Mouse (Mus musculus): ENCODE measurements around the gene Tbx3. TPM values are rescaled to one million over a fixed set of nuclear protein-coding genes. Genes with fewer than 3 reads are reported as not detected.

Gene Tbx3
- polyA plus RNA-seq, 1 experiment: 16.8 TPM

DNA sequence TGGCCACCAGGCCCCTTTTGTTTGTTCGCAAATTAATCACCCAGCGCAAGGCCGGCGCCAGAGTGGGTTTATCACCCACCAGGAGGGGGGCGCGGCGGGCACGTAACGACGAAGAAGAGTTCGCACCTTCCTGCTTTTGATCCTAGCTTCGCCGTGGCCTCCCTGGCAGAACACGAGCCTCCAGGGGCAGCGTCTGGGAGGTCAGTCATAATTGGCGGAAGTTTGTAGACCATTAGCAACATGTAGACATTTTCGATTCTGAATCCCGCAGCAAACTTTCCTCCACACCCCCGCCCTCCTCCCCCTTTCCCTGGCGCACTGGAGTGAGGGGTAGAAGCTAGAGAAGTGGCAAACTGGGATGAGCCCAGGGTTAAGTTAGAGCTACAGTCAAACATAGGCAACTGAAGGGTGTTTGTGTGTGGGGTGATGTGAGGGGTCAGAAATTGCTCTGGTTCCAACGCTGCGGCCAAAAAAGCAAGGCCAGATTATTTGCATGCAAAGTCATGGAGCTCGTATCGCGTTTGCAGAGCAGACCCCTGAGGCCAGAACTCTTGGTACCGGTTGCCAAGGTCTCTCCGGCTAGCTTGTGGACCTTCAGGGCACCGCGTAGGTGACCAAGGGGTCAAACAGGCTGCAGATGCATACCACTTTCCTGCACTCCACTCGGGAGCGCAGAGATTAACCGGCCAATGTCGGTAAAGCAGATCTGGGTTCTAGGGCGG, 2.1 kb upstream of the Tbx3 start:
- TF ChIP-seq POLR2A (IDR thresholded peaks at IDR 0.05; ENCODE audit: low read depth, low read length): no peak
- no peak for TF ChIP-seq CTCF (IDR thresholded peaks at IDR 0.05; ENCODE audit: borderline replicate concordance, insufficient read depth, low read length)
- Histone ChIP-seq H3K4me1 (ENCODE audit: control insufficient read depth, insufficient read depth, low read length) (peaks cover 3% of the 10 kb centered on the region; the same call in 1 of the 2 replicates), H3K27ac (ENCODE audit: insufficient read depth, low read length) (peak overlapping the region; percentile 97), H3K4me3 (ENCODE audit: insufficient read depth, low read length) (peak overlapping the region; percentile 3; the same call in 1 of the 2 replicates)

DNA sequence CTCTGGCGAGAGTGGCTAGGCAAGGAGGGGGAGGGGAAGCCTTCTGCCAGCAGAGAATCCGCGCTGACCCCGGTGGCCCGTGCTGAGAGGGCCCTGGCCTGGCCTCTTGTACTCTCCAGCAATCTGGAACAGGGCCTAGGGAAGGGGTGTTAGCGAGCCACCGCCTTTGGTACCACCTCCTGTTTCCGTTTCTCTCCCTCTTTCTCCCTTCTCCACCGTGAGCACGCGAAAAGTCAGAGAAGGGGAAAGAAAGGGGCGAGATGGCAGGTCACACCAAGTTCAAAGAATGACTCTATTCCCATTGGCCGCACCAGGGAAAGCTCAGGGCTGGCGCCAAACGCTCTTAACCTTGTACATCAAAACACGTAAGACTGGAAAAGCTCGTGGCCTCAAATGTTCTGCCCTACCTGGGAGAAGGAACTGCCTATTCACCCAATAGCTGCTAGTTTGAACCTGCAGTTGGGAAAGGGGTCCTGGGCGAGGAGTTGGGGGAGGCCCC, 1.5 kb upstream of the Tbx3 start:
- H3K27ac ChIP-seq (ENCODE audit: insufficient read depth, low read length): peak overlapping the region; percentile 97
- H3K4me3 ChIP-seq (ENCODE audit: insufficient read depth, low read length): peak overlapping the region; percentile 39; the same call in 1 of the 2 replicates
- TF ChIP-seq POLR2A (IDR thresholded peaks at IDR 0.05; ENCODE audit: low read depth, low read length) (no peak), CTCF (IDR thresholded peaks at IDR 0.05; ENCODE audit: borderline replicate concordance, insufficient read depth, low read length) (no peak)
- H3K4me1 ChIP-seq (ENCODE audit: control insufficient read depth, insufficient read depth, low read length): peaks cover 3% of the 10 kb centered on the region; the same call in 1 of the 2 replicates

DNA sequence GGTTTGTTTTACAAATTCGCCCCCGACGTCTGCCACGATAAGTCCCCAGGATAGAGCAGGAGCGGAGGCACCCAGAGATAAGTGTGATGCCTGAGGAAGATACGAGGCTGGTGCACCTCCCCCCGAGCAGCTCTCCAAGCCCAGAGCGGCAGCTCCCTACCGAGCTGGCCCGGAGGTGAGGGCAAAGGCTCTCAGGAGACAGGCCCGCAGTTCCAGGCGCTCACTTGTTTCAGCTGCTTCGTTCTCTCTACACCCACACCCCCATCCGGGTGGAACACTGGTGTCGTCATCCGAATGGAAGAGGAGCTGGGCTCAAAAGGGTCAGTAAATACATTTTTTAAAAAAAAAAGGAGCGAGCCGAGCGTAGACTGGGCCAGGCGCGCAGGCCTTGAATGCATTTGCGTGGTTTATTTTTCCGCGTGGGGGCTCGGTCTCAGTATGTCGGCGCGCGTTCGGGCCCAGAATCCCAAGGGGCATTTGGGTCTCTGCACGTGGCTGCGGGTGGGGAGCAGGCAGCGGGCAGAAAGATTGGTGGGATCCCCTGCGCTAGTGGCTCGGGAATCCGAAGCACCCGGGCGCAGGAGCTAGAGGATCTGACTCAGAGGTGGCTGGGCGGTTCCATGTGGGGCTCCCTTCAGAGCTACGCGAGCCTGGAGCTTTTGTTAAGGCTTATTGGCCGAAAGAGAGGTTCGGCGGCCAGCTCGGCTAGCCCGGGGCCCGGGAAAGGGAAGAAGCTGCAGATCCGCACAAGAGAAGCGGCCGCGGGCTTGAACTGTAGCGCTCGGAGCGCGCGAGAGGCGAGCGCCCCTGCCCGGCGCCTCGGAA, 516 bp upstream of the Tbx3 start:
- TF ChIP-seq CTCF (IDR thresholded peaks at IDR 0.05; ENCODE audit: borderline replicate concordance, insufficient read depth, low read length): no peak
- Histone ChIP-seq H3K4me1 (ENCODE audit: control insufficient read depth, insufficient read depth, low read length) (peaks cover 3% of the 10 kb centered on the region; the same call in 1 of the 2 replicates), H3K27ac (ENCODE audit: insufficient read depth, low read length) (peak overlapping the region; percentile 97), H3K4me3 (ENCODE audit: insufficient read depth, low read length) (peak overlapping the region; percentile 39)

DNA sequence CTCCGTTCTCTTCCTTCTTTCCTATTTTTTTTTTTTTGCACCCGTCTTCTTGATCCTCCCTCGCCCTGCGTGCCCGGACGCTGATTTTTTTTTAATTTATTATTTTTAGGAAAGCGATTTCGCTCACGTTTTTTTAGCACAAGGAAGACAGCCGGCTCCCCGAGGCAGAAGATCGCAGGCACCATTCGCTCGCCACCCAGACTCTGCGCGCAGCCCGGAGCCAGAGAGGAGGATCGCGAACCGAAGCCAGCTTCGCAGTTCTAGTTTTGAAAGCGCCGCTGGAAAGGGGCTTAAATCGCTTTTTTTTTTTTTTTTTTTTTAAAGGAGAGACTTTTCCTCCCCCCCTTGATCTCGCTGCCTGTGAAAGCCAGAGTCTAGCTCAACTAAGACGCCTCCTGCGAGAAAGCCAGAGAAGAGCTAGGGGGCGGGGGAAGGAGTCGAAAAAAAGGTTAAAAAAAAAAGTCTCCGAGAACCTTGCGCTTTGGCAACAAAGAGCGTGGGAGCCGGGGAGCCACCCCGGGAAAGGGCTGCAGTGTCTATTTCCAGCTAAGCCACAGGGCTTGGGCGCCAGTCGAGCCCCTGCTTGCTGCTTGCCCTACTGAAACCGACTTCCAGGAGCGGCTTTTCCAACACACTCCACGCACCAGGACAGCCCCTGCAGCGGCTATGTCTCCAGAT, 794 bp downstream of the Tbx3 start:
- peaks cover 3% of the 10 kb centered on the region; the same call in 1 of the 2 replicates for H3K4me1 ChIP-seq (ENCODE audit: control insufficient read depth, insufficient read depth, low read length)
- TF ChIP-seq POLR2A (IDR thresholded peaks at IDR 0.05; ENCODE audit: low read depth, low read length) (peak; percentile 50), CTCF (IDR thresholded peaks at IDR 0.05; ENCODE audit: borderline replicate concordance, insufficient read depth, low read length) (no peak)
- peak overlapping the region; percentile 84 for H3K4me3 ChIP-seq (ENCODE audit: insufficient read depth, low read length)
- peak overlapping the region; percentile 69 for H3K27ac ChIP-seq (ENCODE audit: insufficient read depth, low read length)

DNA sequence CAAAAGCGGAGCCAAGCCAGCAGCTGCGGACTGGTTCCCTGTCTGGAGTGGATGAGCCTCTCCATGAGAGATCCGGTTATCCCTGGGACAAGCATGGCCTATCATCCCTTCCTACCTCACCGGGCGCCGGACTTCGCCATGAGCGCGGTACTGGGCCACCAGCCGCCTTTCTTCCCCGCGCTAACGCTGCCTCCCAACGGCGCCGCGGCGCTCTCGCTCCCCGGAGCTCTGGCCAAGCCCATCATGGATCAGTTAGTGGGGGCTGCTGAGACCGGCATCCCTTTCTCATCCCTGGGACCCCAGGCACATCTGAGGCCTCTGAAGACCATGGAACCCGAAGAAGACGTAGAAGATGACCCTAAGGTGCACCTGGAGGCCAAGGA, 1.5 kb downstream of the Tbx3 start:
- no peak for TF ChIP-seq CTCF (IDR thresholded peaks at IDR 0.05; ENCODE audit: borderline replicate concordance, insufficient read depth, low read length)
- Histone ChIP-seq H3K27ac (ENCODE audit: insufficient read depth, low read length) (peak overlapping the region; percentile 69), H3K4me1 (ENCODE audit: control insufficient read depth, insufficient read depth, low read length) (peaks cover 3% of the 10 kb centered on the region; the same call in 1 of the 2 replicates), H3K4me3 (ENCODE audit: insufficient read depth, low read length) (peak overlapping the region; percentile 84)

DNA sequence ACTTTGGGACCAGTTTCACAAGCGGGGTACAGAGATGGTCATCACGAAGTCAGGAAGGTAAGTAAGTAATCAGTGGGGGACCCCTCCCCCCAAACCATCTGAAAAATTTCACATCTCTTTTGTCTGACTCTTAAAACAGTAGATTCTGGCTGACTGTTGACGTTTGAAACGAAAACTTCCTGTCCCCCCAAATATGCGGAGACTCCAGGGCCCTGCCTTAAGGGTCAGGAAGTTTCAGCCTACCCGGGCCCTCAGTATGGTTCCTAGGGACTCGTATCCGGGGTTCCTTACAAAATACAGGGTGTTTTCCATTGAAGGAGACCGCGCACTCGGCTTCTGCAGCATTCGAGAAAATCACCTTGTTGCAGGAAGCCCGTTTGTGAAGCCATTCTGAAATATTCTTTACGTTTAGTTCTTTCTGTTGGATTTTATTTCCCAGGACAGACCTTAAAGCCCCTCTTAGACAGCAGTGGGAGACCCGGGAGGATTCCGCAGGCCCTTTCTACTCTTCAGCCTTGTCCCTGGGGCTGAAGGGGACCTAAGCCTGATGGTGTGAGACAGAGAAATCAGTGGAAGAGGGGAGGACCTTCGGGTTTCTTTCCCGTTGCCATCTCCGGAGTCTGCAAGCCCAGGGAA, 2.0 kb downstream of the Tbx3 start:
- Histone ChIP-seq H3K4me3 (ENCODE audit: insufficient read depth, low read length) (peak overlapping the region; percentile 84), H3K4me1 (ENCODE audit: control insufficient read depth, insufficient read depth, low read length) (peaks cover 3% of the 10 kb centered on the region; the same call in 1 of the 2 replicates), H3K27ac (ENCODE audit: insufficient read depth, low read length) (peak overlapping the region; percentile 69)
- TF ChIP-seq CTCF (IDR thresholded peaks at IDR 0.05; ENCODE audit: borderline replicate concordance, insufficient read depth, low read length) (no peak), POLR2A (IDR thresholded peaks at IDR 0.05; ENCODE audit: low read depth, low read length) (no peak)

DNA sequence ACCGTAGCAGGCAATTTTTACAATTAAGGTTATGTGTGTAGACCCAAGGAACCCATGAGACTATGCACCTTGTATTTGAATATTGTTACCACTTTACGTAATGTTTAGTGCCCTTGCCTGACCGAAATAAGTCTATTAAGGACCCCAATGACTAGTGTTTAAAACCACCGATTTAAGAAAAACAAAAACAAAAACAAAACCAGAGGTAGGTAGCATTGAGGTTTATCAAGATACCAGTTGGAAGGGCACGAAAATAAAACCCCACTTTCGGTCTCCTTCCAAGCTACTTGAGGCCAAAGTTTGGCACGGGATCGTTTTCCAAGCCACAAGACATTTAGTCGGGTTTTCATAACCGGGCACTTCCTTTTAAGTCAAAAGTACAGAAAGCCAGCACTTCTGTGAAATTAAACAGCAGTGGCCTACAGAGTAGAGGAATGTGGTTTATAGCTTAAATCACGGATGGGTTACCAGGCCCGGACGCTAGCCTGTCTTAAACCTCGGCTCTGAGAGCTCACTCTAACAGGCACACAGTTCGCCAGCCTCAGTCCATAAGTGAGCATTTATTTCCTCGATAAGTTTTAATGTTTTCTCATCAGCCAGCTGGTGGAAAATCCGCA, 2.6 kb downstream of the Tbx3 start:
- H3K27ac ChIP-seq (ENCODE audit: insufficient read depth, low read length): peak overlapping the region; percentile 69
- no peak for TF ChIP-seq CTCF (IDR thresholded peaks at IDR 0.05; ENCODE audit: borderline replicate concordance, insufficient read depth, low read length)
- TF ChIP-seq POLR2A (IDR thresholded peaks at IDR 0.05; ENCODE audit: low read depth, low read length): no peak
- peak overlapping the region; percentile 84 for H3K4me3 ChIP-seq (ENCODE audit: insufficient read depth, low read length)
- H3K4me1 ChIP-seq (ENCODE audit: control insufficient read depth, insufficient read depth, low read length): peaks cover 3% of the 10 kb centered on the region

DNA sequence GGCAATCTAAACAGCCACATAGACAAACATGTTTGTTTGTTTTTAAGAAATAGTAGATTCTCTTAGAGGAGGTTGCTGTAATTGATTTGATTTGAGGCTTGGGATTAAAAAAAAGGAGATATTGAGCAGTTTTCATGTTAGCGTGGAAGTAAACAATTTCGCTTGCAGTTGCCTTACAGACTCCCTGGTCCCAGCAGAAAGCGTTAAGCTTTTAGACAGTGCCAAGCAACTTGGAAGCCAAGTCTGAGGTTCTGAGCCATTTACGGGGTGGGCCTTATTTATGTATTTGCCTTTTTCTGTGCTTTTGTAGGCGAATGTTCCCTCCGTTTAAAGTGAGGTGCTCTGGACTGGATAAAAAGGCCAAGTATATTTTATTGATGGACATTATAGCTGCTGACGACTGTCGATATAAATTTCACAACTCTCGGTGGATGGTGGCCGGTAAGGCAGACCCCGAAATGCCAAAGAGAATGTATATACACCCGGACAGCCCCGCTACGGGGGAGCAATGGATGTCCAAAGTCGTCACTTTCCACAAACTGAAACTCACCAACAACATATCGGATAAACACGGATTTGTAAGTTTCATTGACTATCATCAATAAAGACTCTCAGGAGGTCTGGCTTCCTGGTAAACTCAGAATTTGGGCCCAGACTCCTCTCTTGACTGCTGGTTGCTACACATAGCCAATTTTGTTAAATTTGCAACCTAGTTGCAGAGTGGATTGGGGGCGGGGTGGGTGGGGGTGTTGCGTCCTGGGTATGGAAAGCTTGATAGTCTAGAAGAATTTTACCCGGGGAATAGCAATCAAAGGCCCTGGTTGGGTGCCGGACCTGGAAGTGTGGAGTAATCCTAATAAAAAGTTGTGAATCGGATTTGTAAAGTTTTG, 3.5 kb downstream of the Tbx3 start:
- peaks cover under 1% of the 10 kb centered on the region for H3K4me1 ChIP-seq (ENCODE audit: control insufficient read depth, insufficient read depth, low read length)
- H3K4me3 ChIP-seq (ENCODE audit: insufficient read depth, low read length): peak overlapping the region; percentile 84
- TF ChIP-seq POLR2A (IDR thresholded peaks at IDR 0.05; ENCODE audit: low read depth, low read length) (no peak), CTCF (IDR thresholded peaks at IDR 0.05; ENCODE audit: borderline replicate concordance, insufficient read depth, low read length) (no peak)
- H3K27ac ChIP-seq (ENCODE audit: insufficient read depth, low read length): no peak overlapping the region

All from embryonic fibroblast, embryonic 13.5 days (primary cell).